In genomic region chr11:93154910-93155309, GRCm38 (mm10) we compare ENCODE assay signal across 23 mouse cellular contexts. TPM values are rescaled to one million over a fixed set of nuclear protein-coding genes. Genes with fewer than 3 reads are reported as not detected.
"Had no signal": no experiment of that assay in that cellular context is flagged by ENCODE, and none has a peak within 500 bp of the region (broad histone marks: within the 10 kb centered on the region; RNA-seq: fewer than 3 reads in every experiment).

No protein-coding gene starts in this region.

- H3K9ac ChIP-seq: limb, embryonic 13.5 days; liver, embryonic 12.5 days; liver, embryonic 15.5 days; lung, embryonic 15.5 days; midbrain, embryonic 13.5 days had no signal

- H3K27ac ChIP-seq: kidney, postnatal 0 days; limb, embryonic 10.5 days; limb, embryonic 13.5 days; liver, embryonic 12.5 days; liver, embryonic 15.5 days; lung, embryonic 15.5 days; midbrain, embryonic 10.5 days; midbrain, embryonic 13.5 days had no signal

- H3K27me3 ChIP-seq: limb, embryonic 13.5 days; liver, embryonic 12.5 days; liver, embryonic 15.5 days; lung, embryonic 15.5 days; megakaryocyte, embryonic 14.5 days; midbrain, embryonic 13.5 days had no signal

- H3K4me3 ChIP-seq: limb, embryonic 10.5 days; limb, embryonic 13.5 days; liver, embryonic 12.5 days; liver, embryonic 15.5 days; lung, embryonic 15.5 days; megakaryocyte, embryonic 14.5 days; midbrain, embryonic 10.5 days; midbrain, embryonic 13.5 days had no signal

- H3K36me3 ChIP-seq: limb, embryonic 10.5 days; limb, embryonic 13.5 days; liver, embryonic 12.5 days; liver, embryonic 15.5 days; lung, embryonic 15.5 days; midbrain, embryonic 10.5 days; midbrain, embryonic 13.5 days had no signal

- H3K4me1 ChIP-seq: limb, embryonic 10.5 days; limb, embryonic 13.5 days; liver, embryonic 12.5 days; liver, embryonic 15.5 days; lung, embryonic 15.5 days; megakaryocyte, embryonic 14.5 days; midbrain, embryonic 10.5 days; midbrain, embryonic 13.5 days had no signal

- H3K9me3 ChIP-seq: limb, embryonic 10.5 days; limb, embryonic 13.5 days; liver, embryonic 12.5 days; liver, embryonic 15.5 days; lung, embryonic 15.5 days; megakaryocyte, embryonic 14.5 days; midbrain, embryonic 10.5 days; midbrain, embryonic 13.5 days had no signal

- H3K4me2 ChIP-seq: limb, embryonic 13.5 days; liver, embryonic 12.5 days; liver, embryonic 15.5 days; lung, embryonic 15.5 days; midbrain, embryonic 13.5 days had no signal

- DNase-seq: kidney, adult 9 months; kidney, postnatal 25 days; layer of hippocampus, postnatal 36 days; liver; lung, adult 18-20 months; lung, postnatal 10 days; lung, postnatal 36 days; thymus, adult 2 months; thymus, postnatal 14 days had no signal

- ATAC-seq: liver, embryonic 12.5 days; midbrain, embryonic 13.5 days; midbrain, embryonic 16.5 days had no signal

RNA-seq across cellular contexts. Expression of gene Car10, which starts 57.1 kb away (rescaled TPM):
- polyA plus RNA-seq: kidney, postnatal 0 days; large intestine, adult 2 months; liver, embryonic 15.5 days; small intestine, adult 2 months; spleen, adult 2 months; testis, adult 2 months had no signal
